Mouse (Mus musculus): ENCODE results near the gene Eno1. TPM values are rescaled to one million over a fixed set of nuclear protein-coding genes. Genes with fewer than 3 reads are reported as not detected.

Gene Eno1
- total and polyA plus RNA-seq, 3 experiments: 254 to 5,492 (median 737) TPM

- H3K36me3 ChIP-seq (ENCODE audit: control insufficient read depth in 1 of 2, insufficient read depth in 2 of 2, low read length in 2 of 2): no peaks in the 10 kb centered on the region; a peak in 1 of 4 replicates
- H3K27ac ChIP-seq (ENCODE audit: control insufficient read depth, low read depth, low read length): no peak overlapping the region
- H3K27me3 ChIP-seq (ENCODE audit: control insufficient read depth in 1 of 2, insufficient read depth in 2 of 2, low read length in 2 of 2): no peaks in the 10 kb centered on the region
- peaks cover 0 to 8% of the 10 kb centered on the region in 2 experiments; a peak in 2 of 4 replicates for H3K4me1 ChIP-seq (ENCODE audit: control insufficient read depth in 1 of 2, insufficient read depth in 2 of 2, low read length in 2 of 2)
- TF ChIP-seq MXI1 (IDR thresholded peaks at IDR 0.05; ENCODE audit: low read depth, low read length) (peak; percentile 18; the same call in 1 of the 2 replicates), KAT2A (conservative IDR thresholded peaks at IDR 0.05; ENCODE audit: low read depth, low read length) (no peak), GATA1 (IDR thresholded peaks at IDR 0.05; ENCODE audit: low read depth, low read length) (no peak)
- peak overlapping the region; percentile 61 for H3K9ac ChIP-seq (ENCODE audit: control insufficient read depth, low read depth, low read length, poor library complexity, severe bottlenecking)
- H3K9me3 ChIP-seq (replicated peaks; ENCODE audit: insufficient read depth, low read length): no peaks in the 10 kb centered on the region
- H3K79me2 ChIP-seq (ENCODE audit: control insufficient read depth, insufficient read depth, low read length, poor library complexity): no peaks in the 10 kb centered on the region
- DNase-seq (ENCODE audit: low read depth, low spot score): no peak
- peak overlapping the region; percentile 50 to 56 for H3K4me3 ChIP-seq (ENCODE audit: control insufficient read depth in 1 of 2, insufficient read depth in 1 of 2, low read depth in 2 of 2, low read length in 2 of 2)
Observed at GRCm38 (mm10) chr4:150221017-150221640, 15.4 kb upstream of the Eno1 start.

- Histone ChIP-seq H3K4me3 (ENCODE audit: control insufficient read depth in 1 of 2, insufficient read depth in 1 of 2, low read depth in 2 of 2, low read length in 2 of 2) (no peak overlapping the region), H3K4me1 (ENCODE audit: control insufficient read depth in 1 of 2, insufficient read depth in 2 of 2, low read length in 2 of 2) (peaks cover 0 to 5% of the 10 kb centered on the region in 2 experiments; a peak in 1 of 4 replicates), H3K9ac (ENCODE audit: control insufficient read depth, low read depth, low read length, poor library complexity, severe bottlenecking) (no peak overlapping the region), H3K9me3 (replicated peaks; ENCODE audit: insufficient read depth, low read length) (no peaks in the 10 kb centered on the region), H3K79me2 (ENCODE audit: control insufficient read depth, insufficient read depth, low read length, poor library complexity) (no peaks in the 10 kb centered on the region), H3K27me3 (ENCODE audit: control insufficient read depth in 1 of 2, insufficient read depth in 2 of 2, low read length in 2 of 2) (no peaks in the 10 kb centered on the region), H3K36me3 (ENCODE audit: control insufficient read depth in 1 of 2, insufficient read depth in 2 of 2, low read length in 2 of 2) (peaks cover 0 to 2% of the 10 kb centered on the region in 2 experiments; a peak in 2 of 4 replicates), H3K27ac (ENCODE audit: control insufficient read depth, low read depth, low read length) (no peak overlapping the region)
- TF ChIP-seq MAFK (IDR thresholded peaks at IDR 0.05; ENCODE audit: borderline replicate concordance, low read depth, low read length): 0 out of 2 replicates have a peak, but pooled peaks have one; percentile 44
- TF ChIP-seq TBP (IDR thresholded peaks at IDR 0.05; ENCODE audit: low read depth, low read length): no peak
- TF ChIP-seq JUND (IDR thresholded peaks at IDR 0.05; ENCODE audit: low read depth, low read length): no peak
- no peak for TF ChIP-seq POLR2AphosphoS5 (IDR thresholded peaks at IDR 0.05; ENCODE audit: borderline replicate concordance, low read depth, low read length)
- no peak for TF ChIP-seq POLR2A (IDR thresholded peaks at IDR 0.05; ENCODE audit: control insufficient read depth in 1 of 2, insufficient read depth in 1 of 2, low read depth in 1 of 2, low read length in 2 of 2, poor library complexity in 1 of 2)
- TF ChIP-seq SIN3A (IDR thresholded peaks at IDR 0.05; ENCODE audit: low read length): no peak
- no peak for DNase-seq (ENCODE audit: low read depth, low spot score)
Observed at GRCm38 (mm10) chr4:150223830-150224229, 12.7 kb upstream of the Eno1 start.

- no peaks in the 10 kb centered on the region for H3K79me2 ChIP-seq (ENCODE audit: control insufficient read depth, insufficient read depth, low read length, poor library complexity)
- TF ChIP-seq NELFE (IDR thresholded peaks at IDR 0.05; ENCODE audit: low read depth, low read length): no peak
- H3K27me3 ChIP-seq (ENCODE audit: control insufficient read depth in 1 of 2, insufficient read depth in 2 of 2, low read length in 2 of 2): no peaks in the 10 kb centered on the region
- no peak overlapping the region for H3K4me3 ChIP-seq (ENCODE audit: control insufficient read depth in 1 of 2, insufficient read depth in 1 of 2, low read depth in 2 of 2, low read length in 2 of 2)
- H3K36me3 ChIP-seq (ENCODE audit: control insufficient read depth in 1 of 2, insufficient read depth in 2 of 2, low read length in 2 of 2): peaks cover 0 to 2% of the 10 kb centered on the region in 2 experiments; a peak in 2 of 4 replicates
- no peak overlapping the region for H3K9ac ChIP-seq (ENCODE audit: control insufficient read depth, low read depth, low read length, poor library complexity, severe bottlenecking)
- DNase-seq (ENCODE audit: low read depth, low spot score): no peak
- peaks cover 0 to 5% of the 10 kb centered on the region in 2 experiments; a peak in 1 of 4 replicates for H3K4me1 ChIP-seq (ENCODE audit: control insufficient read depth in 1 of 2, insufficient read depth in 2 of 2, low read length in 2 of 2)
- no peak overlapping the region for H3K27ac ChIP-seq (ENCODE audit: control insufficient read depth, low read depth, low read length)
- H3K9me3 ChIP-seq (replicated peaks; ENCODE audit: insufficient read depth, low read length): no peaks in the 10 kb centered on the region
Observed at GRCm38 (mm10) chr4:150225700-150226099, 10.8 kb upstream of the Eno1 start.

Data from MEL (cell line).